Mouse (Mus musculus): ENCODE results near the gene Tas1r2. TPM values are rescaled to one million over a fixed set of nuclear protein-coding genes. Genes with fewer than 3 reads are reported as not detected.

Gene Tas1r2
- total and polyA plus RNA-seq, 2 experiments from 2014 or later: 0.05 TPM; not detected in 1

- no peak for TF ChIP-seq CTCF (IDR thresholded peaks at IDR 0.05; ENCODE audit: low read depth)
- Histone ChIP-seq H3K27ac (ENCODE audit: low read depth, low read length) (peak overlapping the region; percentile 22; the same call in 1 of the 2 replicates), H3K4me3 (ENCODE audit: low read depth, low read length) (peak overlapping the region; percentile 31), H3K4me1 (ENCODE audit: insufficient read depth) (no peaks in the 10 kb centered on the region), H3K4me2 (ENCODE audit: low read depth) (peak overlapping the region; percentile 51), H3K9me3 (ENCODE audit: low read length) (no peaks in the 10 kb centered on the region), H3K36me3 (ENCODE audit: insufficient read depth) (peaks cover 19% of the 10 kb centered on the region), H3K9ac (peak overlapping the region; percentile 37; the same call in 1 of the 2 replicates), H3K27me3 (ENCODE audit: insufficient read depth, low read length) (no peaks in the 10 kb centered on the region)
- 11% methylated on average over 24 of the region's 24 CpGs for WGBS
- ATAC-seq (peak; percentile 81), DNase-seq (peak; percentile 56)
Observed at GRCm38 (mm10) chr4:139616276-139617000, 36.9 kb upstream of the Tas1r2 start.

DNA sequence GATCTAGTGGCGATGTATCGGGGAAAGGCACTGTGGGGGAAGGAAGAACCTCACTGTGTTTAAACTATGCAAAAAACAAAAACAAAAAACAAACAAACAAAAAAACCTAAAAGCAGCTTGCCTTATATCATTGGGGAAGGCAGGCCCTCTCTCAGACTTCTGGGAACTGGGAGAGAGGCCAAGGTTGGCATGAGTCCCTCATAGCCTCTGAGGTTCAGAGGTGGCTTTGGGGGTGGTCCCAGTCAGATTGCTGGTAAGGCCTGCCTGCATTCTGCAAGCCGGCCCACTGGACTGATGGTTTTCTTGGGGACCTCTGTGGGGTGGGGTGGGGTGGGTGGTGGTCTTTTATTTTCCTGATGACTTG is 36.4 kb upstream of the Tas1r2 start:
- H3K27ac ChIP-seq (ENCODE audit: low read depth, low read length): no peak overlapping the region
- no peak for ATAC-seq

GRCm38 (mm10) chr4:139619765-139620164 is 33.6 kb upstream of the Tas1r2 start:
- Histone ChIP-seq H3K9ac (no peak overlapping the region), H3K36me3 (ENCODE audit: insufficient read depth) (peaks cover 2% of the 10 kb centered on the region; the same call in 1 of the 2 replicates), H3K27ac (ENCODE audit: low read depth, low read length) (no peak overlapping the region), H3K9me3 (ENCODE audit: low read length) (no peaks in the 10 kb centered on the region), H3K4me1 (ENCODE audit: insufficient read depth) (peaks cover 13% of the 10 kb centered on the region), H3K27me3 (ENCODE audit: insufficient read depth, low read length) (no peaks in the 10 kb centered on the region), H3K4me2 (ENCODE audit: low read depth) (no peak overlapping the region), H3K4me3 (ENCODE audit: low read depth, low read length) (no peak overlapping the region)
- TF ChIP-seq CTCF (IDR thresholded peaks at IDR 0.05; ENCODE audit: low read depth): no peak
- DNase-seq (no peak), ATAC-seq (no peak)
- WGBS: 77% methylated on average over 6 of the region's 6 CpGs

More for the DNA sequence above, 36.4 kb upstream of the Tas1r2 start:
- Histone ChIP-seq H3K4me3 (ENCODE audit: low read depth, low read length) (peak overlapping the region; percentile 31), H3K4me1 (ENCODE audit: insufficient read depth) (0 out of 2 replicates have a peak, but pooled peaks cover 5% of the 10 kb centered on the region), H3K9ac (no peak overlapping the region), H3K36me3 (ENCODE audit: insufficient read depth) (peaks cover 19% of the 10 kb centered on the region), H3K27me3 (ENCODE audit: insufficient read depth, low read length) (no peaks in the 10 kb centered on the region), H3K9me3 (ENCODE audit: low read length) (no peaks in the 10 kb centered on the region), H3K4me2 (ENCODE audit: low read depth) (peak overlapping the region; percentile 51)
- no peak for TF ChIP-seq CTCF (IDR thresholded peaks at IDR 0.05; ENCODE audit: low read depth)
- DNase-seq: peak; percentile 30
- 38% methylated on average over 3 of the region's 3 CpGs for WGBS

DNA sequence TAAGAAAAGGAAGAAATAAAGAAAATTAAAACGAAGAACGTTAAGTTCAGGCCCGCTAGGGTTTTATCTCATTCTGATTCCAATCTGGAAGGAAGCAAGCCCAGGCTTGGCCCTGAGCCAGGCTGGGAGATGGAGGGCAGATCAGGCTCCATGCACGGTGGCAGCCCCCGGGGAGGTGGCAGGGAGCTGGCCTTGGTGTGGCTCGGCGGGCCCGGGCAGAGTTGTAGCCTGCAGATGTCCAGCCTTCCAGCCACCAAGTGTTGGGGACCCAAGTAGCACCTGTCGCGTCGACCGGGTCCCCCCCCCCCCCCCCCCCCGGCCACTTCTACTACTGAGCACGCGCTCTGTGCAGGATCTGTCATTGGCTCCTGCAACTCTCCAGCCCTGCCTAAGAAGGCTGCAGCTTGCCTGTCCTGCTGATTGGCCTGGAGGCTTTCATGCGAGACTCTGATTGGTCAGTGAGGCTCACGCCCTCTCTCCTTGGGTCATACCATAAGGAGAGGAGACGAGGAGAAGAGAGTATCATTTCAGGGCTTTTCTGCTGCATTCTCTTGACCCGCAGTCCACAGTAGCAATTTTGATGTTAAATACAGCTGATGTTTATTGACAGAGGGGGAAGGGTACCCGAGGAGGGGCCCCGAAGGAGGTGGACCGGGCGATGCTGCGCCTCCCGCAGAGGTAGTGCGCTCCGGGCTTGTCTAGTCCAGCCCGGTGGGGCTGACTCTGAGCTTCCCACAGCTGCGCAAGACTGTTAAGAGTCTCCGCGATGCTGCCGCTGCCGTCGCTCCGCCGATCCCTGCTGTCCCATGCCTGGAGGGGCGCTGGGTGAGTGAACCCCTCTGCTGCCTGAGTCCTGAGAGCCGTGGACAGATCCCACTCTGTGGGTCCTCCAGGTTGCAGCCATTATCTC is 30.7 kb upstream of the Tas1r2 start, which contains the start of gene Aldh4a1:
Gene Aldh4a1, plus strand, starts transcription at position 494 of the 910 bp plus-strand sequence.
- Histone ChIP-seq H3K27me3 (ENCODE audit: insufficient read depth, low read length) (no peaks in the 10 kb centered on the region), H3K9ac (peak within 1 kb of the TSS; percentile 79), H3K36me3 (ENCODE audit: insufficient read depth) (no peaks in the 10 kb centered on the region), H3K4me2 (ENCODE audit: low read depth) (peak within 1 kb of the TSS; percentile 83), H3K9me3 (ENCODE audit: low read length) (no peaks in the 10 kb centered on the region), H3K4me1 (ENCODE audit: insufficient read depth) (peaks cover 13% of the 10 kb centered on the region), H3K27ac (ENCODE audit: low read depth, low read length) (peak within 1 kb of the TSS; percentile 91), H3K4me3 (ENCODE audit: low read depth, low read length) (peak within 1 kb of the TSS; percentile 85)
- ATAC-seq: peak; percentile 100
- 3% methylated on average over 36 of the region's 38 CpGs for WGBS
- TF ChIP-seq CTCF (IDR thresholded peaks at IDR 0.05; ENCODE audit: low read depth): peak; percentile 7
- peak; percentile 98 for DNase-seq

DNA sequence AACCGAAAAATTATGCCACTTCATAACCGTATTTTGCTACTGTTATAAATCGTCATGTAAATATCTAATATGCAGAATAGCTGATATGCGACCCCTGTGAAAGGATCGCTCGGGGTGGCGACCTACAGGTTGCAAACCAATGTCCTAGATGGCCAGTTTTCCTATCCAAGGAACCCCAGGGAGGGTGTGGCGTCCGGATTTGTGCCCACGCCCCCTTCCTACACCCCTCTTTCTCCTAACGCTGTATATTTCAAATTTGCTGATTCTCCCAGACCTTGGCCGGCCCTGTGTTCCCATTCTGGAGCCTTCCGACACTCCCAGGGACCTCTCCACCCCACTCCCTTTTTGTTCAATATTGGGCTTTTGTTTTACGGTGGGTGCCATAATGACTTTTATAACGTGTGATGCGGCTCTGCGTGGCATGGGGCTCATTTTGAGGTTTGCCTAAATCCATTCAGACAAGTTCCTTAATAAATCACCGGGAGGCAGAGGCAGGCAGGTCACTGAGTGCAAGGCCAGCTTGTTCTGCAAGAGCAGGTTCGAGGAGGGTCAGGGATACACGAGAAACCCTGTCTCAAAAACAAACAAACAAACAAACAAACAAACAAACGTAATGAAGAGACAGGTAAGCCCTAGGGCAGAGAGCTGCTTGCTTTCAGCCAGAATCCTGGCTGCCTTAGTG is 29.8 kb upstream of the Tas1r2 start:
- WGBS: 22% methylated on average over 21 of the region's 21 CpGs
- Histone ChIP-seq H3K9ac (peak overlapping the region; percentile 79), H3K9me3 (ENCODE audit: low read length) (no peaks in the 10 kb centered on the region), H3K27ac (ENCODE audit: low read depth, low read length) (peak overlapping the region; percentile 91; the same call in 1 of the 2 replicates), H3K4me1 (ENCODE audit: insufficient read depth) (peaks cover 13% of the 10 kb centered on the region), H3K4me3 (ENCODE audit: low read depth, low read length) (peak overlapping the region; percentile 85), H3K36me3 (ENCODE audit: insufficient read depth) (no peaks in the 10 kb centered on the region), H3K27me3 (ENCODE audit: insufficient read depth, low read length) (no peaks in the 10 kb centered on the region), H3K4me2 (ENCODE audit: low read depth) (peak overlapping the region; percentile 83)
- ATAC-seq: no peak
- TF ChIP-seq CTCF (IDR thresholded peaks at IDR 0.05; ENCODE audit: low read depth): no peak
- DNase-seq: no peak

GRCm38 (mm10) chr4:139624116-139624489 is 29.2 kb upstream of the Tas1r2 start:
- peak overlapping the region; percentile 83 for H3K4me2 ChIP-seq (ENCODE audit: low read depth)
- WGBS: 63% methylated on average over 5 of the region's 5 CpGs
- TF ChIP-seq CTCF (IDR thresholded peaks at IDR 0.05; ENCODE audit: low read depth): no peak
- ATAC-seq (no peak), DNase-seq (no peak)
- H3K36me3 ChIP-seq (ENCODE audit: insufficient read depth): no peaks in the 10 kb centered on the region
- H3K9ac ChIP-seq: peak overlapping the region; percentile 79; the same call in 1 of the 2 replicates
- peak overlapping the region; percentile 85 for H3K4me3 ChIP-seq (ENCODE audit: low read depth, low read length)
- H3K9me3 ChIP-seq (ENCODE audit: low read length): no peaks in the 10 kb centered on the region
- no peaks in the 10 kb centered on the region for H3K27me3 ChIP-seq (ENCODE audit: insufficient read depth, low read length)
- no peak overlapping the region for H3K27ac ChIP-seq (ENCODE audit: low read depth, low read length)
- peaks cover 13% of the 10 kb centered on the region for H3K4me1 ChIP-seq (ENCODE audit: insufficient read depth)

All from forebrain, postnatal 0 days (tissue).